Mouse (Mus musculus) embryo, embryonic 11.5 days (tissue): Measurements from ENCODE around the gene Ghrh.

Source experiments
- DNase-seq: peaks from one replicate; pipeline ENCODE4 v3.0.0-alpha.2; 2012; ENCODE audit warnings: low read depth, low spot score

Gene Ghrh

GRCm38 (mm10) chr2:157349121-157349778 lies 1.9 kb upstream of the Ghrh start:
- no peak for DNase-seq

DNA sequence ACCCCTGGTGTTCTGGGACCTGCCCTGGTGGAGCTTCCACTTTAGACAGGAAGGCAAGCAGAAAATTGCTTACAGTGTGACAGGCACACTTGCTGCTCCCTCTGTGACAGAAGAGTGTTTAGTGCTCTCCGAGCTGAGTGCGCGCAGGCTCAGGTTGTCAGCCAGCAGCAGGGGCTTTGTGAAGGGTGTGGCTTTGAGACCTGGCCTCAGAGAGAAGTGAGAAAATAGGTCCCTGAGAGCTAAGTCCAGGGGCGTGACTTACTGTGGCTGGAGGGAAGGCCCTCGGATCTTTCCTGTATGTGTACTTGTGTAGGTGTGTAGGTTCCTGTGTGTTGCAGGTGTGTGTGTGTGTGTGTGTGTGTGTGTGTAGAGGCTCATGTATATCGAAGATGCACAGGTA lies 4.0 kb downstream of the Ghrh start:
- no peak for DNase-seq

- DNase-seq: no peak
Measured at GRCm38 (mm10) chr2:157342328-157342926, 4.9 kb downstream of the Ghrh start.

DNA sequence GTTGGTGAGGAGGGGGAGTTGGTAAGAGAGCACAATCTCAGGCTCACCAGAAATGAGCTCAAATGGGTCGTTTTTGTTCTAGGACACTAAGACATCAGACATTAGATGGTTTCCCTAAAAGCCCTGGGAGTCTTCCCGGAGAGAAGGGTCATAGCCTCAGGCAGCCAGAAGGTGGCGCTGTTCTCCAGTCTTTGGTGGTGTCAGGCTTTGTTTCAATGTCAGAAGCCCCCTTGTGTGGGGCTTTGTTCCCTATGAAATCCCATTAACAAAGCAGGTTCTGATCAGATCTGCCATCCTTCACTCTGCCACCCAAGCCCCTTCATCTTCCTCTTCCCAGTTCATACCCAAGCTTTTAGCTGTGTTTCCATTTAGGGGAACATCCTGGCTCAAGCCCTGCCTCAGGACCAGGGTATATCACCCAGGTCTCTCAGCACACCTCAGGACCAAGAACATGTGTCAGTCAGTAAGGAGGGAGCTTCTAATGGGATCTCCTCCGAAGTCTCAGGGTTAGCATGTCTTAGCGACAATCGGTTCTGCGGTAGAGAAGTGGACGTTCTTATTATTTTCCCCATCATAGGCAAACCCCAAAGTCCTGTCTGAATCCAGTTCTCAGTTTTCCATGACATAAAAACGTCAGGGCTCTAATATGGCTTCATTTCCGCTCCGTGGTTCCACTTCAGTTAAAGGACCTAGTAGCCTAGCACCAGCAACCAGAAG lies 5.6 kb downstream of the Ghrh start:
- DNase-seq: peak; percentile 73

DNA sequence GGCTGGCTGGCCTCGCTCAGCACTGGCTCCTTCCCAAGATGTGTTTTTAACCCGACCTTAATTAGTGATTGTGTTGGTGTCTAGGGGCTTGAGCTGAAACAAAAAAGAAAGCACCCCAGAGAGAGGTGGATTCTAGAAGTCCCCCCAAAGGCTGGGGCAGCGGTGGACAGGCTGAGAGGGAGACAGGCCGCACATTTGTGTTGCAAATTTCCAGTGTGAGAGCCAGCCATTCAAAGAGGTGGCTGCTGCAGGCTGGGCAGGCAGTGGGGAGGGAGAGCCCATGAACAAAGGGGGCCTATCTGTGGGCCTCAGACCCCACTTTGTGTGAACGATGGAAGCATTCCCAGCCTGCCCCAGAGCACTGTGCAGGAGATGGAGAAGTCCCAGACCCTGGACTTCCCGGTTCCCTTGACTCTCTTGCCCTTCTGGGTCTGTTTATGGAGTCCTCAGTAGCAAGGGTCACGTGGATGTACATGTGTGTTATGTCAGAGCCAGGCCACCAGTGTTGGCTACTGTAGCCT lies 7.0 kb downstream of the Ghrh start:
- no peak for DNase-seq

DNA sequence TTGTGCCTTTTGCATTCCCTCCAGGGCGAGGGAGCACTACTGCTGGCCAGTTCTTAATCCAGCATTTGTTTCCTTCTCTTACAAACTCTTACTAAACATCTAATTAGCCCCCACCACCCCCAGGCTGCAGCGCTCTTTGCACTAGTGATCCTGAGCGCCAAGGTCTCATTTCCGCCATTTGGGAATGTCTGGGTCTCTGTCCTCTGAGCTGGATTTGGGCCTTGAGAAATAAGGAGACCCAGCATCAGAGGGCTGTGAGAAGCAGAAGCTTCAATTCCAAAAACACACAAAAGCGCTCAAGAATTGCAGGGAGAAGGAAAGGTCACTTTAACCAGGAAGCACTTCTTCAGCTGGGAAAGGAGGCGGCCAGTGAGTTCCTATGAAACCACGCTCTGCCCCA lies 7.8 kb downstream of the Ghrh start:
- no peak for DNase-seq

DNA sequence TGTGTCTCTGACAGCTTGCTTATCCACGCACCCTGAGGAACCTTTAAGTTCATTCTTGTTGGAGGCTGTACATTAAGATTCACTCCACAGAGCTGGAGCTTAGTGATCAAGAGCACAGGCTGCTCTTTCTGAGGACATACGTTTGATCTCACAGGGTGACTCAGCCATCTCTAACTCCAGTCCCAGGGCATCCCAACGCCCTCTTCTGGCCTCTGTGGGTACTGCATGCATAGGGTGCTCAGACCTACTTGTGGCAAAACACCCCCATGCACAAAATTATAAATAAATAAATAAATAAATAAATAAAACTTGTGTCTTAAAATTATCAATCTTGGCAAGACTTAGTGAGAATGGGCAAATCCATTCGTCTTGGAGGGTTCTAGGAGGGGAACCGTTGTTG lies 8.6 kb downstream of the Ghrh start:
- DNase-seq: peak; percentile 48

GRCm38 (mm10) chr2:157332059-157332458 lies 15.2 kb downstream of the Ghrh start:
- no peak for DNase-seq

- no peak for DNase-seq
Measured at GRCm38 (mm10) chr2:157328570-157328969, 18.7 kb downstream of the Ghrh start.

GRCm38 (mm10) chr2:157328106-157328505 lies 19.2 kb downstream of the Ghrh start:
- no peak for DNase-seq

DNA sequence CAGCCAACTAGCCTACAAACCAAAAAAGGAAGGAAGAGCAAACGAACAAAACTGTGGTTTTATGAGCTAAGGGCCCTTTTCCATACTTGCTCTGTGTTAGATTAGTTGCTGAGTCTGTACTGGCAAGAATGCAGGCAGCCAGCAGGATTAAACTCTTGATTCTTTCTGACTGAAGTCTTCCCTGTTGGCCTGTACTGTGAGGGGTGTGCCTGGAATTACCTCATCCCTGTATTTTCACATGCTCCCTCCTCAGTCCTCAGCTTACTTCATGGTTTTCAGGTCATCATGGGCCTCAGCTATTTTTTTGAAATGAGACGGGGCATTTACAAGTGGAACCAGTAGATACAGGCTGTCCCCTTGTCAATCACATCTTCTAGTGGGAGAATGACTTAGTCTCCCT lies 22.1 kb downstream of the Ghrh start:
- no peak for DNase-seq

GRCm38 (mm10) chr2:157322029-157322766 lies 25.1 kb downstream of the Ghrh start:
- no peak for DNase-seq

GRCm38 (mm10) chr2:157320886-157321285 lies 26.4 kb downstream of the Ghrh start:
- no peak for DNase-seq

DNA sequence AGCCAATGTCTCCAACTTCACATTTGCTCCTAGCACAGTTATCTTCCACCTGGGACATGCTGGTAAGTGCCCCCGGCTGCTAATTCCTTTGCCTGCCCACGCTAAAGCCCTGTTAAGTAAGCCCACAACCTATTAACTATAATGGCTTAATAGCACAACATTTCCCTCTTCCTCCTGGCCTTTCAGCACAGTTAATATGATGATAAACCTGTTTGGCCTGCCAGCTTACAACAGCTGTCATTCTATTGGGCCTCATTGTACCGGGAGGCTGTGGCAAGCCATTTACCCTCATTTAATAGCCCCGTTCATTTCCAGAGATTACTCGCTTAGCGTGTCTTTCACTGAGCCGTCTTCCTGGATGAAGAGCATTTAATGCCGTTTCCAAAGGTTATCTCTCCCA lies 27.2 kb downstream of the Ghrh start:
- no peak for DNase-seq

DNA sequence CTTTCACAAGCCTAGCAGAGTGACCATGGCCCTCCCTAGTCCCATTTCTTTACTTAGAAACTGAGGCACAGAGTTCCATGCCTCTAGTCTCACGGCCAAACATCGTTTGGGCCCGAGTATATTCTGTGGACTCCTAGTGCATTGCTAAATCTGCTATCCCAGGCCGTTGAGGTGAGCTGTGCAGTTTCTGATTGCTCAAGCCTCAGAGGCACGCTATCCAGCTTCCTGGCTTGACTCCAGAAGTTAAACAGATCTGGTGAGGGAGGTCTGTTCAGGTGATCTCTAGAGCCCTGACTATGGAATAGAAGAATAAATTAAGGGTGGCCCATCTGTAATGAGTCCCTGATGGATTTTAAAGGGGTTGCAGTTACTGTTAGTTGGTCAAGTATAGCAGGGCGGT lies 30.1 kb downstream of the Ghrh start:
- no peak for DNase-seq

GRCm38 (mm10) chr2:157316358-157316933 lies 30.9 kb downstream of the Ghrh start:
- DNase-seq: no peak

DNA sequence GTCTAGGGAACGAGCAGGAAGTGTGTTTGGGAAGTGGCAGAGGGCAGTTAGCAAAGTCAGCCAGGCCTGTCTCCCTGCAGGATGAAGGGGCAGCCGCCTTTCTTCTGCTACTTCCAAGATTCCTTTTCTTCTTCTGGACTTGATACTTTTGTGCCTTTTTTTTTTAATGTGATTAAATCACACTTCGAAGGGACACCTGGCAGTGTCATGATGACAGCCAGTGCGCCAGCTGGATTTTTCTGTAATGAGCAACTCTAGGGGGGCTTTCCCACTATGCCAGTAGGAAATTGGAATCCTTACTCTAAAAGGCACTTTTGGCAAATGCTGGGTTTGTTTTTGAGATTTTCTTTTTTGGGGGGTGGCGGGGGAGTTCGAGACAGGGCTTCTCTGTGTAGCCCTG lies 31.8 kb downstream of the Ghrh start:
- DNase-seq: no peak

DNA sequence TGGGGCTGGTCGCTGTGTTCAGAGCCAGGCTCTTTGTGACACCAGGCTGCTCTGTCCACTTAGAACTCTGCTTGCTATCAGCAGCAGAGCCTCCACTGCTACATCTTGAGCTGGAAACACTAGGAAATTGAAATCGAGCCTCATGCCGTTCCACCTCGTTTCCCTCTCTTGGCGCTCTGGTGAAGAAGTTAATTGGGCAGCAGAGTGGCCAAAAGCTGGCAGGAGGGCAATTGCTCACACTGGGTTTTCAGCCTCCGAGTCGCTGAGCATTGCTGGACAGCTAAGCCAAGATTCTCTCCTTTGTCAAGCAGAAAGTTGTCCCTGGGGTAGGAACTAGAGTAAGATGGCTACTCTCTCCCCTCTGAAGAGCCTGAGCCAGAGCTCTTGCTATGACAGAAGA lies 33.0 kb downstream of the Ghrh start:
- no peak for DNase-seq

DNA sequence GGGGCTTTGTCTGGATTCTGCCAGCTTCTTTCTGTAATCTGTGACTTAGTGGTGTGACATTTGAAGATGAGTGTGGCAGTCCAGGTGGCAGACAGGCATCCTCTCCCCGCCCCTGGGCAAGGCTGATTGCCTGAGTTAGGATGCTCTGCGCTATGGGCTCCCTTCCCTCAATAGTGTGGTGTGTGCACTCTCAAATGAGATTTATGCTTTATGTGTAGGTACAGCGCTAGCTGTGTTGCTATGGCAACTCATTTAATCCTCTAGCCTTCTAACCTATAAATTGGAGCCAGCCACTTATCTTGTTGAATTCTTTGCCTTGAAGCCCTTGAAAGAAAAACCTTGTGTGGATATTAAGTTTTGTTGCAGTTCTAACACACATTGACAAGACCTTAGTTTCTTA lies 33.6 kb downstream of the Ghrh start:
- no peak for DNase-seq

DNA sequence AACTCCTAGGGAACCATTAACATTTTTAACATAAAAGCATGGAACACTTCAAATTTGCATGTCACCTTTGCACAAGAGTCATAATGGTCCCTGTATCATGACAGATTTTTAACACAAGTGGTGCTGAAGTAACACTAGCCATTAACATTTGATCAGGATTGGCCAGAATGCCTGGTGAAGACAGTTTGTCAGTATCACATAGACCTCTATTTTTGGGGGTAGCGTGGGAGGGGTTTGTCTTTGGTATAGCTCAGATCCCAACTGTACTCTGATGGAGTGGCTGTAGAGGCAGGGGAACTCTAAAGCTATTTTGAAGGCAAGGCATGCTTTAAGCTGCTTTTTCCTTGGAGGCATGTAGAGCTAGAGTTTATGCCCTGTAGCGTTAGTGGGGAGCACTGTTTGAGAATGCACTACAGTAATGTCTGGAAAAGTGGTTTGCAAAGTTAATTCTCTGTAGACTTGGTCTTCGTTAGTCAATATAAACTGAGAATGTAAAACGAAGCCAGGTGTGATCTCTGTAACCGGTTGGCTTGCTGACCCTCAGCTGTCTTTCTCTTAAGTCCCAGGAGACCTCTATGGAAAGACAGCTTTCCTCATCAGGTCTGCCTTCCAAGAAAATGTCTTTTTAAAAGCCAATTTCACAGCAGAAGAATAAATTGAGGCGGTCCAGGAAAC lies 36.2 kb downstream of the Ghrh start:
- no peak for DNase-seq

DNA sequence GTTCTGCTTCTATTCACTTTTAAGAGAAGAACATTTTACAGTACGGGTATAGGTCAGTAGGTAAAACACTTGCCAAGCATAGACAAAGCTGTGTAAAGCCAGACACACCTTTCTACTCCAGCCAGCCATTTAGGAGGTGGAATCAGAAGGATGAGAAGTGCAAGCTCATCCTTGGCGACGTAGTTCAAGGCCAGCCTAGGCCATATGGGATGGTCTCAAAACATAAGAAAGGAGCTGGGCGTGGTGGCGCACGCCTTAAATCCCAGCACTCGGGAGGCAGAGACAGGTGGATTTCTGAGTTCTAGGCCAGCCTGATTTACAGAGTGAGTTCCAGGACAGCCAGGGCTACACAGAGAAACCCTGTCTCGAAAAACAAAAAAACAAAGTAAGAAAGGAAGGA lies 37.7 kb downstream of the Ghrh start:
- no peak for DNase-seq
